ENCODE assay signal across 25 mouse cellular contexts in the genomic region with DNA sequence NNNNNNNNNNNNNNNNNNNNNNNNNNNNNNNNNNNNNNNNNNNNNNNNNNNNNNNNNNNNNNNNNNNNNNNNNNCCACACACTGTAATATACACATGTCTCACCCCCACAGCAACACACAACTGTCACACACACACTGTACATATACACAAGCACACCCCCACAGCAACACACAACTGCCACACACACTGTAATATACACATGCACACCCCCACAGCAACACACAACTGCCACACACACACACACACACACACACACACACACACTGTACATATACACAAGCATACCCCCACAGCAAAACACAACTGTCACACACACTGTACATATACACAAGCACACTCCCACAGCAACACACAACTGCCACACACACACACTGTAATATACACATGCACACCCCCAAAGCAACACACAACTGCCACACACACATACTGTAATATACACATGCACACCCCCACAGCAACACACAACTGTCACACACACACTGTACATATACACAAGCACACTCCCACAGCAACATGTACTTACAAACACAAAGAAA. TPM values are rescaled to one million over a fixed set of nuclear protein-coding genes. Genes with fewer than 3 reads are reported as not detected.
DNase-seq lines count a peak whose midpoint lies in the region; ATAC-seq lines count a peak whose summit lies in the region.
"Had no signal": no experiment of that assay in that cellular context is flagged by ENCODE, and none has a peak within 500 bp of the region (broad histone marks: within the 10 kb centered on the region; RNA-seq: fewer than 3 reads in every experiment).

No protein-coding gene starts in this region.

- no peaks in the 10 kb centered on the region for H3K27me3 ChIP-seq in lung, embryonic 16.5 days (ENCODE audit: control insufficient read depth, insufficient read depth, low read depth, low read length)
- no peaks in the 10 kb centered on the region for H3K27me3 ChIP-seq in midbrain, embryonic 15.5 days (replicated peaks)
- H3K27me3 ChIP-seq in midbrain, embryonic 14.5 days (ENCODE audit: control insufficient read depth, insufficient read depth, low read length): no peaks in the 10 kb centered on the region
- H3K27me3 ChIP-seq: CH12.LX; heart, embryonic 15.5 days; hindbrain, embryonic 15.5 days had no signal

- H3K9ac ChIP-seq in lung, embryonic 16.5 days (ENCODE audit: low read length): no peak overlapping the region
- no peak overlapping the region for H3K9ac ChIP-seq in midbrain, embryonic 15.5 days
- no peak overlapping the region for H3K9ac ChIP-seq in midbrain, embryonic 14.5 days (replicated peaks; ENCODE audit: low read length)
- H3K9ac ChIP-seq: heart, embryonic 15.5 days; hindbrain, embryonic 15.5 days had no signal

- H3K9me3 ChIP-seq in lung, embryonic 16.5 days (ENCODE audit: control insufficient read depth, low read length): no peaks in the 10 kb centered on the region; the same call in 1 of the 2 replicates
- H3K9me3 ChIP-seq in midbrain, embryonic 15.5 days: no peaks in the 10 kb centered on the region
- no peaks in the 10 kb centered on the region for H3K9me3 ChIP-seq in midbrain, embryonic 14.5 days (ENCODE audit: control insufficient read depth, low read length)
- H3K9me3 ChIP-seq: forebrain, embryonic 10.5 days; heart, embryonic 10.5 days; heart, embryonic 15.5 days; hindbrain, embryonic 15.5 days had no signal

- peak; percentile 41; the same call in 1 of the 2 replicates for ATAC-seq in lung, embryonic 16.5 days (ENCODE audit: low read depth)
- peak; percentile 42; the same call in 1 of the 2 replicates for ATAC-seq in midbrain, embryonic 15.5 days (replicated peaks)
- ATAC-seq in midbrain, embryonic 14.5 days (ENCODE audit: low FRiP score, low TSS enrichment): no peak
- ATAC-seq: forebrain, embryonic 14.5 days had no signal

- H3K4me1 ChIP-seq in lung, embryonic 16.5 days (replicated peaks; ENCODE audit: control insufficient read depth, insufficient read depth, low read length): no peaks in the 10 kb centered on the region
- no peaks in the 10 kb centered on the region for H3K4me1 ChIP-seq in midbrain, embryonic 15.5 days
- H3K4me1 ChIP-seq in midbrain, embryonic 14.5 days (ENCODE audit: control insufficient read depth, insufficient read depth, low read length): no peaks in the 10 kb centered on the region
- H3K4me1 ChIP-seq: forebrain, embryonic 10.5 days; heart, embryonic 10.5 days; heart, embryonic 15.5 days; hindbrain, embryonic 15.5 days had no signal

- peak; percentile 56 for DNase-seq in heart, adult 11 months
- DNase-seq in heart, postnatal 10 days: no peak
- DNase-seq in lung, postnatal 4 days: no peak
- DNase-seq in midbrain, embryonic 14.5 days: no peak
- DNase-seq in kidney, postnatal 4 days: no peak
- DNase-seq: adrenal gland, adult 2 months; adrenal gland, postnatal 25 days; cerebellum, adult 2 months; cerebellum, postnatal 10 days; embryo, embryonic 11 days; gastrocnemius, postnatal 36 days; heart, adult 18-20 months; heart, postnatal 36 days had no signal

- H3K4me3 ChIP-seq in lung, embryonic 16.5 days (ENCODE audit: low read length): no peak overlapping the region
- H3K4me3 ChIP-seq in midbrain, embryonic 15.5 days: no peak overlapping the region
- no peak overlapping the region for H3K4me3 ChIP-seq in midbrain, embryonic 14.5 days (replicated peaks; ENCODE audit: low read depth, low read length)
- H3K4me3 ChIP-seq: forebrain, embryonic 10.5 days; heart, embryonic 10.5 days; heart, embryonic 15.5 days; hindbrain, embryonic 15.5 days had no signal

- intact Hi-C loops in heart, postnatal 10 days (cut with DNase I): no loop called here

- H3K36me3 ChIP-seq in lung, embryonic 16.5 days (ENCODE audit: control insufficient read depth, insufficient read depth, low read length): peaks cover 6% of the 10 kb centered on the region; the same call in 1 of the 2 replicates
- no peaks in the 10 kb centered on the region for H3K36me3 ChIP-seq in midbrain, embryonic 15.5 days (replicated peaks)
- 0 out of 2 replicates have a peak, but pooled peaks cover 5% of the 10 kb centered on the region for H3K36me3 ChIP-seq in midbrain, embryonic 14.5 days (ENCODE audit: control insufficient read depth, insufficient read depth, low read length)
- H3K36me3 ChIP-seq: hindbrain, embryonic 15.5 days had no signal

- H3K4me2 ChIP-seq in lung, embryonic 16.5 days (ENCODE audit: low read depth, low read length): no peak overlapping the region
- H3K4me2 ChIP-seq in midbrain, embryonic 15.5 days: no peak overlapping the region
- no peak overlapping the region for H3K4me2 ChIP-seq in midbrain, embryonic 14.5 days (ENCODE audit: low read length)
- H3K4me2 ChIP-seq: heart, embryonic 15.5 days; hindbrain, embryonic 15.5 days had no signal

- no peak overlapping the region for H3K27ac ChIP-seq in lung, embryonic 16.5 days (ENCODE audit: low read length)
- H3K27ac ChIP-seq in midbrain, embryonic 15.5 days: no peak overlapping the region
- H3K27ac ChIP-seq in midbrain, embryonic 14.5 days (replicated peaks; ENCODE audit: low read depth, low read length): no peak overlapping the region
- H3K27ac ChIP-seq: forebrain, embryonic 10.5 days; heart, embryonic 10.5 days; heart, embryonic 15.5 days; hindbrain, embryonic 15.5 days had no signal

RNA-seq across cellular contexts. Expression of a gene that starts 32.3 kb away (rescaled TPM):
- not detected for total RNA-seq in heart, postnatal 10 days (2021)
- not detected in 2 replicates for polyA plus RNA-seq in lung, embryonic 16.5 days (2015; fragmentation: Nextera tagmentation; extraction: Ambion mirVana)
- not detected in 2 replicates for polyA plus RNA-seq in midbrain, embryonic 15.5 days (2015; fragmentation: Nextera tagmentation; extraction: Ambion mirVana)
- polyA plus RNA-seq in midbrain, embryonic 14.5 days (2014; fragmentation: Nextera tagmentation; extraction: Ambion mirVana): not detected in 2 replicates
- total RNA-seq: adrenal gland, adult 2 months; adrenal gland, postnatal 25 days; CH12.LX; common myeloid progenitor, adult 5-6 weeks; gastrocnemius, adult 8-10 months; gastrocnemius, postnatal 36 days; heart, adult 18-20 months; heart, postnatal 36 days had no signal
- polyA plus RNA-seq: adrenal gland, adult 2 months; cerebellum, adult 2 months; embryonic facial prominence, embryonic 14.5 days; forebrain, embryonic 10.5 days; forebrain, embryonic 14.5 days; heart, embryonic 10.5 days; heart, embryonic 15.5 days; hindbrain, embryonic 11.5 days; hindbrain, embryonic 15.5 days had no signal
